8 mouse cellular contexts compared by ENCODE assay signal in genomic region chr7:97325156-97325985, GRCm38 (mm10). TPM values are rescaled to one million over a fixed set of nuclear protein-coding genes. Genes with fewer than 3 reads are reported as not detected.
DNase-seq lines count a peak whose midpoint lies in the region; ATAC-seq and TF ChIP-seq lines count a peak whose summit lies in the region.

No protein-coding gene starts in this region.

- H3K4me2 ChIP-seq in heart, embryonic 14.5 days (ENCODE audit: low read length) = peak overlapping the region; percentile 71
- peak overlapping the region; percentile 52 for H3K4me2 ChIP-seq in forebrain, embryonic 16.5 days (ENCODE audit: low read length)
- peak overlapping the region; percentile 56 for H3K4me2 ChIP-seq in limb, embryonic 14.5 days (replicated peaks; ENCODE audit: low read depth, low read length, severe bottlenecking)

- no peak for ATAC-seq in heart, embryonic 14.5 days (ENCODE audit: insufficient number of reproducible peaks, insufficient read depth, low FRiP score, low read depth)
- ATAC-seq in forebrain, embryonic 16.5 days = peak; percentile 54
- peak; percentile 45; the same call in 1 of the 2 replicates for ATAC-seq in limb, embryonic 14.5 days (ENCODE audit: low FRiP score, low read depth)

- H3K27me3 ChIP-seq in heart, embryonic 14.5 days (ENCODE audit: control insufficient read depth, insufficient read depth, low read length) = peaks cover 41% of the 10 kb centered on the region
- H3K27me3 ChIP-seq in forebrain, embryonic 16.5 days (replicated peaks; ENCODE audit: control insufficient read depth, insufficient read depth, low read length) = peaks cover 14% of the 10 kb centered on the region
- peaks cover 23% of the 10 kb centered on the region for H3K27me3 ChIP-seq in limb, embryonic 14.5 days (ENCODE audit: control insufficient read depth, insufficient read depth, low read length)

- 0 out of 2 replicates have a peak overlapping the region, but pooled peaks have one; percentile 11 for H3K9ac ChIP-seq in heart, embryonic 14.5 days (ENCODE audit: low read length)
- H3K9ac ChIP-seq in forebrain, embryonic 16.5 days (replicated peaks; ENCODE audit: low read depth, low read length) = peak overlapping the region; percentile 35; the same call in 1 of the 2 replicates
- peak overlapping the region; percentile 36; the same call in 1 of the 2 replicates for H3K9ac ChIP-seq in limb, embryonic 14.5 days (ENCODE audit: low read depth, low read length, severe bottlenecking)

- no peak overlapping the region for H3K27ac ChIP-seq in heart, embryonic 14.5 days (replicated peaks in 1 of 2; ENCODE audit: control insufficient read depth in 1 of 2, insufficient read depth in 1 of 2, low read depth in 2 of 2, low read length in 2 of 2)
- no peak overlapping the region for H3K27ac ChIP-seq in forebrain, embryonic 16.5 days (ENCODE audit: low read length)
- no peak overlapping the region for H3K27ac ChIP-seq in limb, embryonic 14.5 days (replicated peaks; ENCODE audit: low read depth, low read length)

- no peak for TF ChIP-seq POLR2A in limb, embryonic 14.5 days (IDR thresholded peaks at IDR 0.05; ENCODE audit: borderline replicate concordance, extremely low read depth, insufficient read depth, insufficient read length)

- peak overlapping the region; percentile 28 to 42 for H3K4me3 ChIP-seq in heart, embryonic 14.5 days (ENCODE audit: control insufficient read depth in 1 of 2, insufficient read depth in 1 of 2, low read depth in 1 of 2, low read length in 2 of 2)
- H3K4me3 ChIP-seq in forebrain, embryonic 16.5 days (replicated peaks; ENCODE audit: low read length) = peak overlapping the region; percentile 37
- H3K4me3 ChIP-seq in limb, embryonic 14.5 days (replicated peaks; ENCODE audit: low read length) = peak overlapping the region; percentile 35

- intact Hi-C loops in heart, postnatal 10 days (cut with DNase I) = no loop called here

- no peaks in the 10 kb centered on the region; a peak in 1 of 4 replicates for H3K4me1 ChIP-seq in heart, embryonic 14.5 days (ENCODE audit: control insufficient read depth in 2 of 2, insufficient read depth in 2 of 2, low read length in 2 of 2)
- H3K4me1 ChIP-seq in forebrain, embryonic 16.5 days (replicated peaks; ENCODE audit: control insufficient read depth, insufficient read depth, low read length) = peaks cover 11% of the 10 kb centered on the region
- H3K4me1 ChIP-seq in limb, embryonic 14.5 days (ENCODE audit: control insufficient read depth, insufficient read depth, low read length) = no peaks in the 10 kb centered on the region

- H3K9me3 ChIP-seq in heart, embryonic 14.5 days (ENCODE audit: control insufficient read depth, low read length) = no peaks in the 10 kb centered on the region
- H3K9me3 ChIP-seq in forebrain, embryonic 16.5 days (ENCODE audit: control insufficient read depth, low read length) = no peaks in the 10 kb centered on the region
- no peaks in the 10 kb centered on the region for H3K9me3 ChIP-seq in limb, embryonic 14.5 days (ENCODE audit: control insufficient read depth, low read length)

- no peak for DNase-seq in heart, postnatal 10 days
- DNase-seq in R1 (ENCODE audit: low read depth, low spot score) = peak; percentile 63
- DNase-seq in limb, embryonic 14.5 days (ENCODE audit: low spot score) = no peak
- peak; percentile 64 for DNase-seq in right cerebral cortex, postnatal 14 days
- no peak for DNase-seq in urinary bladder, postnatal 25 days (ENCODE audit: low spot score)
- DNase-seq in adrenal gland, adult (ENCODE audit: inconsistent age in 2 of 2, low spot score in 1 of 2) = no peak

- WGBS in heart, embryonic 14.5 days = 10% methylated on average over 82 of the region's 96 CpGs
- 14% methylated on average over 81 of the region's 96 CpGs for WGBS in forebrain, embryonic 16.5 days
- WGBS in limb, embryonic 14.5 days = 19% methylated on average over 50 of the region's 96 CpGs

- H3K36me3 ChIP-seq in heart, embryonic 14.5 days (ENCODE audit: control insufficient read depth, insufficient read depth, low read length) = no peaks in the 10 kb centered on the region
- H3K36me3 ChIP-seq in forebrain, embryonic 16.5 days (ENCODE audit: control insufficient read depth, insufficient read depth) = peaks cover 2% of the 10 kb centered on the region; the same call in 1 of the 2 replicates
- peaks cover 13% of the 10 kb centered on the region for H3K36me3 ChIP-seq in limb, embryonic 14.5 days (ENCODE audit: control insufficient read depth, insufficient read depth, low read length)

RNA-seq across cellular contexts. Expression of gene Usp35, which starts 6.4 kb away (rescaled TPM):
- polyA plus RNA-seq in heart, embryonic 14.5 days (2014; fragmentation: Nextera tagmentation; extraction: Ambion mirVana) = 1.6 TPM in 2 replicates
- 1 to 10 TPM; 1.5 to 1.7 TPM for total RNA-seq in heart, postnatal 10 days (2021)
- 3.9 and 4.4 TPM in 2 replicates for polyA plus RNA-seq in forebrain, embryonic 16.5 days (2015; fragmentation: Nextera tagmentation; extraction: Ambion mirVana)
- polyA plus RNA-seq in limb, embryonic 14.5 days (2012; rRNA removed) = 8.6 and 11.0 TPM in 2 replicates
- 2.5 and 3.3 TPM in 2 replicates for polyA plus RNA-seq in limb, embryonic 14.5 days (2014; fragmentation: Nextera tagmentation; extraction: Ambion mirVana)

RNA-seq across cellular contexts. Expression of gene Kctd21, which starts 6.8 kb away (rescaled TPM):
- 4.8 and 5.2 TPM in 2 replicates for polyA plus RNA-seq in heart, embryonic 14.5 days (2014; fragmentation: Nextera tagmentation; extraction: Ambion mirVana)
- 1 to 10 TPM; 1.4 to 2.7 TPM for total RNA-seq in heart, postnatal 10 days (2021)
- polyA plus RNA-seq in forebrain, embryonic 16.5 days (2015; fragmentation: Nextera tagmentation; extraction: Ambion mirVana) = 7.5 and 7.8 TPM in 2 replicates
- 5.5 and 6.8 TPM in 2 replicates for polyA plus RNA-seq in limb, embryonic 14.5 days (2012; rRNA removed)
- polyA plus RNA-seq in limb, embryonic 14.5 days (2014; fragmentation: Nextera tagmentation; extraction: Ambion mirVana) = 5.2 and 5.4 TPM in 2 replicates

RNA-seq across cellular contexts. Expression of gene Alg8, which starts 46.0 kb away (rescaled TPM):
- polyA plus RNA-seq in heart, embryonic 14.5 days (2014; fragmentation: Nextera tagmentation; extraction: Ambion mirVana) = 25.8 and 26.9 TPM in 2 replicates
- total RNA-seq in heart, postnatal 10 days (2021) = 1 to 10 TPM; 7.7 to 7.8 TPM
- 18.6 and 19.1 TPM in 2 replicates for polyA plus RNA-seq in forebrain, embryonic 16.5 days (2015; fragmentation: Nextera tagmentation; extraction: Ambion mirVana)
- 53.8 and 55.8 TPM in 2 replicates for polyA plus RNA-seq in limb, embryonic 14.5 days (2012; rRNA removed)
- polyA plus RNA-seq in limb, embryonic 14.5 days (2014; fragmentation: Nextera tagmentation; extraction: Ambion mirVana) = 29.0 and 31.8 TPM in 2 replicates

Comparison
In these comparisons a context has a peak if more than half of its experiments do, and no peak if none do; other contexts are left out.
1. DNase-seq: peak in R1 (single experiment) and right cerebral cortex, postnatal 14 days (single experiment); none in heart, postnatal 10 days (0 of 2), limb, embryonic 14.5 days (single experiment), urinary bladder, postnatal 25 days (single experiment) and adrenal gland, adult (0 of 2).
2. Peak in every context shown above with its lines, with median percentiles within 50 percentile points of each other: H3K4me2 ChIP-seq, H3K4me3 ChIP-seq and H3K9ac ChIP-seq.